Mouse (Mus musculus) bone marrow, adult 2 months (tissue): ENCODE measurements around the gene Birc5.

Experiments
- CTCF ChIP-seq: fragments of 200-500 bp; IDR thresholded peaks from 2 replicates; pipeline ENCODE4 v1.5.1; 2011; ENCODE audit warnings: low read length, control low read depth; ENCODE audit not compliant: control insufficient read depth, insufficient read depth
- POLR2A ChIP-seq: fragments of 200-500 bp; IDR thresholded peaks from 2 replicates; pipeline ENCODE4 v1.6.1; 2011; ENCODE audit warnings: low read depth, mild to moderate bottlenecking, control low read depth, low read length, borderline replicate concordance; ENCODE audit not compliant: control insufficient read depth

DNA sequence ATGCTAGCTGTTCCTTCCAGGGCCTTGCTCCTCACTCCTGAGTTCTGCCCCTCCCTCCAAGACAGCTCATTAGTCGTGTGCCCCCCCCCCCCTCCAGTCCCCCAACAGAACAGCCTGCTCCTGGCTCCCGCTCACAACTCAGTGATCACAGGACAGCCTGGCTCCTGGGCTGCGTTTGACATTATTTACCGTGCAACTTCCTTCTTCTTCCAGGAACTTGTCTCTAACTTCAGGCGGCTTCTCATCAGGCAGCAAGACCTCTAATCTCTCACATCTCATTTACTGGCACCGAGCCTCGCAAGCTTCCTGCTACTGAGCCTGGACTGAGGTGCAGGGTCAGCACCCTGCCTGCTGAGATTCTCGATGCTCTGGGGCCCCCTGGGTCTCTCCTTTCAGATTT lies 32.7 kb downstream of the Birc5 start:
- TF ChIP-seq CTCF (no peak), POLR2A (no peak)
